Mouse (Mus musculus) myocyte (in vitro differentiated cells): ENCODE data around the gene Soat1. TPM values are rescaled to one million over a fixed set of nuclear protein-coding genes. Genes with fewer than 3 reads are reported as not detected.
A peak's percentile ranks its signal among the peaks of the same experiment; 100 is the strongest.

ENCODE experiments used
- H3K27me3 ChIP-seq: one replicate; pipeline ENCODE4 v1.6.1; 2011; ENCODE audit not compliant: control insufficient read depth, insufficient read depth, insufficient read length
- H3K36me3 ChIP-seq: one replicate; pipeline ENCODE4 v1.6.1; 2011; ENCODE audit not compliant: control insufficient read depth, insufficient read depth
- H3K4me2 ChIP-seq: one replicate; pipeline ENCODE4 v1.6.1; 2011; ENCODE audit warnings: low read depth, control low read depth
- H3K4me3 ChIP-seq: one replicate; pipeline ENCODE4 v1.5.1; 2011; ENCODE audit warnings: mild to moderate bottlenecking, control low read depth, moderate library complexity
- H3K79me2 ChIP-seq: one replicate; pipeline ENCODE4 v1.6.1; 2011; ENCODE audit not compliant: control insufficient read depth, insufficient read depth
- H3ac ChIP-seq: one replicate; pipeline ENCODE4 v1.6.1; 2011; ENCODE audit not compliant: control insufficient read depth, insufficient read length
- CEBPB ChIP-seq: IDR thresholded peaks from 2 replicates; pipeline ENCODE4 v1.6.1; 2011; ENCODE audit warnings: mild to moderate bottlenecking, moderate library complexity; ENCODE audit not compliant: poor library complexity, insufficient read depth, severe bottlenecking
- E2F4 ChIP-seq: IDR thresholded peaks from one replicate; pipeline ENCODE4 v1.6.1; 2011; ENCODE audit warnings: mild to moderate bottlenecking, control low read depth, moderate library complexity; ENCODE audit not compliant: insufficient read depth
- MAX ChIP-seq: IDR thresholded peaks from one replicate; pipeline ENCODE4 v1.6.1; 2011; ENCODE audit warnings: low read depth, mild to moderate bottlenecking, control low read depth
- MYOD1 ChIP-seq, 3 experiments: IDR thresholded peaks; one replicate each; pipeline ENCODE4 v1.6.1; 2011; ENCODE audit warnings: control low read depth in 2 of 3, low read depth in 2 of 3, mild to moderate bottlenecking in 2 of 3, moderate library complexity in 1 of 3; ENCODE audit not compliant: insufficient read length in 2 of 3, control insufficient read depth in 1 of 3
- MYOG ChIP-seq, 3 experiments: IDR thresholded peaks; one replicate each; pipeline ENCODE4 v1.6.1; 2011; ENCODE audit warnings: control low read depth in 2 of 3, low read depth in 2 of 3, mild to moderate bottlenecking in 2 of 3; ENCODE audit not compliant: insufficient read length in 2 of 3, control insufficient read depth in 1 of 3, insufficient read depth in 1 of 3
- POLR2A ChIP-seq: IDR thresholded peaks from one replicate; pipeline ENCODE4 v1.6.1; 2011; ENCODE audit warnings: low read depth, mild to moderate bottlenecking, control low read depth, moderate library complexity; ENCODE audit not compliant: insufficient read length
- POLR2AphosphoS2 ChIP-seq: IDR thresholded peaks from one replicate; pipeline ENCODE4 v1.6.1; 2011; ENCODE audit warnings: low read depth, control low read depth; ENCODE audit not compliant: insufficient read length
- REST ChIP-seq: IDR thresholded peaks from one replicate; pipeline ENCODE4 v1.6.1; 2011; ENCODE audit warnings: mild to moderate bottlenecking, control low read depth, moderate library complexity; ENCODE audit not compliant: insufficient read depth, insufficient read length
- SRF ChIP-seq: IDR thresholded peaks from one replicate; pipeline ENCODE4 v1.6.1; 2011; ENCODE audit warnings: low read depth; ENCODE audit not compliant: control insufficient read depth, insufficient read length
- TCF12 ChIP-seq: IDR thresholded peaks from one replicate; pipeline ENCODE4 v1.6.1; 2011; ENCODE audit warnings: mild to moderate bottlenecking, control low read depth; ENCODE audit not compliant: poor library complexity, insufficient read depth, severe bottlenecking
- TCF3 ChIP-seq: IDR thresholded peaks from one replicate; pipeline ENCODE4 v1.6.1; 2011; ENCODE audit warnings: low read depth, control low read depth; ENCODE audit not compliant: insufficient read length
- USF1 ChIP-seq: IDR thresholded peaks from one replicate; pipeline ENCODE4 v1.6.1; 2011; ENCODE audit warnings: low read depth, mild to moderate bottlenecking, control low read depth, moderate library complexity
- polyA plus RNA-seq: library from polyadenylated mRNA; unstranded; fragments of >200 nt; fragmentation: generic; extraction: Trizol; gene quantifications from one replicate; pipeline ENCODE4 v1.2.1, GENCODE M21; 2012; ENCODE audit warnings: missing spikeins

Gene Soat1
- polyA plus RNA-seq, 1 experiment, result 42.2 TPM

- no peak overlapping the region for H3ac ChIP-seq
- H3K27me3 ChIP-seq, result no peaks in the 10 kb centered on the region
- no peaks in the 10 kb centered on the region for H3K36me3 ChIP-seq
- TF ChIP-seq CEBPB (no peak), POLR2AphosphoS2 (no peak), TCF3 (no peak), USF1 (no peak), REST (no peak), SRF (no peak)
- H3K79me2 ChIP-seq, result no peaks in the 10 kb centered on the region
- no peak overlapping the region for H3K4me2 ChIP-seq
- no peak overlapping the region for H3K4me3 ChIP-seq
Observed at GRCm38 (mm10) chr1:156505901-156506300, 31.8 kb upstream of the Soat1 start.

DNA sequence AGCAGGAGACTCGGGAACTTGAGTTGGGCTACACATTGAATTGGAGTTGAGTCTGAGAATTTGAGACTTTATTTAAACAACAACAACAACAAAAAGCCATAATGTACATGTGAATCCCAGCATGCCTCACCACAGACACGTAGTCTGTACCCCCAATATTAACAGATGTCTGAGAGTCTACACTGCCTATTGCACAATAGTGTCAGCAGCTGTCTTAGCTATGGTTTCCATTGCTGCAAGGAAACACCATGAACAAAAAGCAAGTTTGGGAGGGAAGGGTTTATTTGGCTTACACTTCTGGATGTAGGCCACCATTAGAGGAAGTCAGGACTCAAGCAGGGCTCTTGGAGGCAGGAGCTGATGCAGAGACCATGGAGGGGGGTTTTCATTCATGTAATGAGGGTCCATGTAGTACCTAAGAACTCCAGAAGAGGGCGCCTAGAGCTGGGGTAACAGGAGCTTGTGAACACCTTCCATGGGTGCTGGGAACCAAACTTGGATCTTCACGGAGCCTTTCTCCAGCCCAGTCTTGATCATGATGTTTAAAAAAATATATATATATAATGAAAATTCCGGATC is 30.9 kb upstream of the Soat1 start:
- peak in 1 of 3 experiments; percentile 21 for TF ChIP-seq MYOD1 (IDR thresholded peaks at IDR 0.05; ENCODE audit: control insufficient read depth in 1 of 3, insufficient read length in 2 of 3, low read depth in 2 of 3)
- TF ChIP-seq CEBPB, result peak; percentile 71; the same call in 1 of the 2 replicates
- no peak for TF ChIP-seq TCF12
- H3K27me3 ChIP-seq, result no peaks in the 10 kb centered on the region
- no peaks in the 10 kb centered on the region for H3K36me3 ChIP-seq
- no peak overlapping the region for H3K4me2 ChIP-seq
- no peak overlapping the region for H3ac ChIP-seq
- H3K4me3 ChIP-seq, result no peak overlapping the region
- no peaks in the 10 kb centered on the region for H3K79me2 ChIP-seq

DNA sequence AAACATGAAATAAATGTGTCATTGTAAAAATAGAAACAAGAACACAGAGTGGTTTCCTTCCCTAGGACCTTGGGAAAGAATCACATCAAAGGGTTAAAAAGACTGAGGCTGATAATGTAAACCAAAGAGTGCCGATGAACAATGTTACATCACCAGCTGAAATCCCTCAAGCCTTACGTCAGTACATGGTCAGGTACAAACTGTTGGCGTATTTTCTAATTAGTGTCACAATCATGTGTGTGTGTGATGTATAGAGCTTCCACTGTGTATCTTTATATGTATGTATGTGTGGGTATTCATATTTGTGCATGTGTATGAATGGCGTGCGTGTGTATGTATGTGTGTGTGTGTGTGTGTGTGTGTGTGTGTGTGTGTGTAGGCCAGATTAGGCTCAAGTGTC is 22.8 kb upstream of the Soat1 start:
- Histone ChIP-seq H3K79me2 (no peaks in the 10 kb centered on the region), H3ac (no peak overlapping the region), H3K4me2 (no peak overlapping the region), H3K36me3 (no peaks in the 10 kb centered on the region), H3K27me3 (no peaks in the 10 kb centered on the region), H3K4me3 (no peak overlapping the region)
- TF ChIP-seq POLR2A, result no peak
- TF ChIP-seq MYOD1 (IDR thresholded peaks at IDR 0.05; ENCODE audit: control insufficient read depth in 1 of 3, insufficient read length in 2 of 3, low read depth in 2 of 3), result no peak

DNA sequence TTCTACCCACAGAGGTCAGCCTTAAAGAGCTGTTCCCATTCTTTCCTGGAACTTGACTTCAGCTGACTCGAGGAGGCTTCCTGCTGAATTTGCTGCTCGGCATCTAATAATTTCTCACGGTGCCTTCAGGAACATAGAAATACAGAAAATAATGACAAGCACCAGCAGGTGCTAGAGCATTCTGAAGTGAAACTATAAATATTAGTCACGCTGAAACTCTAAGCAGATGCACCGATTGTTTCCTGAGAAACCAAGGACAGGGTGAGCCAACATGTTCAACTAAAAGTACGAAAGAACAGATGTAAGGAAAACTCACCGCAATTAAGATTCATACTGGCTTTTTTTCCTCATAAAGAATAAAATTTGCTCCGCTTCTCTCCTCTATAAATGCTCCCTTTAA is 20.9 kb upstream of the Soat1 start:
- Histone ChIP-seq H3ac (no peak overlapping the region), H3K27me3 (no peaks in the 10 kb centered on the region), H3K4me2 (peak overlapping the region; percentile 70), H3K79me2 (no peaks in the 10 kb centered on the region), H3K36me3 (no peaks in the 10 kb centered on the region), H3K4me3 (no peak overlapping the region)
- TF ChIP-seq MYOD1 (IDR thresholded peaks at IDR 0.05; ENCODE audit: control insufficient read depth in 1 of 3, insufficient read length in 2 of 3, low read depth in 2 of 3) (peak; percentile 60 to 73 (median 71)), TCF12 (no peak)

DNA sequence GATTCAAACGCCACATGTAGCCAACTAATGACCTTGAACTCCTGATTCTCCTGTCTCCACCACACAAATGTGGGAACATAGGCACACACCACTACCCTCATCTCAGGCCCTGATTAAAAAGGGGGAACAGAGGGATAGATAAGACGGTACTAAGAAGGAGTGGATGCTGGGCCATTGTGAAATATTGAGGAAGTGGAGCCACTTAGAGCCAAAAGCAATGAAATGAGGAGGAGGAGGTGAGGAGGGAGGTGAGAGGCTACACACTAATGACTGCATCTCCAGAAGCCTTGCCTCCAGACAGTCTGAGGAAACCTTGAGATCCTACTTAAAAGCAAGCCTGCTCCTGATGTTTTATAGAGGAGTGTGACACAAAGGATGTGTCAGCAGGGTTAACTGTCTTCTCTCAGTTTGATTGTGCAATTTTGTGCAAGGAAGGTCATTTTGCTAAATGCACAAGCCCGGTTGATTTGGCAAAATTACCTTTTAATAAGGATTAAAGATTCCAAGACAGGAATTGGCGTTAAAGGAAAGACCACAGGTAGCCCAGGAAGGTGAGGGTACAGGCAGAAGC is 17.2 kb upstream of the Soat1 start:
- Histone ChIP-seq H3K4me3 (no peak overlapping the region), H3K79me2 (no peaks in the 10 kb centered on the region), H3K4me2 (no peak overlapping the region), H3ac (no peak overlapping the region), H3K27me3 (no peaks in the 10 kb centered on the region), H3K36me3 (no peaks in the 10 kb centered on the region)
- TF ChIP-seq CEBPB (no peak), POLR2A (no peak), MAX (no peak), TCF3 (no peak), MYOD1 (IDR thresholded peaks at IDR 0.05; ENCODE audit: control insufficient read depth in 1 of 3, insufficient read length in 2 of 3, low read depth in 2 of 3) (no peak), TCF12 (no peak), E2F4 (no peak), REST (no peak), MYOG (IDR thresholded peaks at IDR 0.05; ENCODE audit: control insufficient read depth in 1 of 3, insufficient read depth in 1 of 3, insufficient read length in 2 of 3, low read depth in 2 of 3) (no peak), USF1 (no peak), POLR2AphosphoS2 (no peak), SRF (no peak)
